Mouse (Mus musculus) lung, postnatal 14 days (tissue): Measurements from ENCODE around the gene Yjefn3.
"Not testable (repeated sequence)": the region's sequence is repeated elsewhere in the genome, so short reads cannot be mapped to it uniquely, and the experiment has no call there.

Source experiments
- DNase-seq: peaks from one replicate; pipeline ENCODE4 v3.0.0; 2021

Gene Yjefn3

GRCm38 (mm10) chr8:69902163-69903062 lies at the start of gene Yjefn3, which contains the start of the genes Tssk6 and Ndufa13:
TSS of gene Yjefn3 (minus strand) at chr8:69902712.
TSS of gene Tssk6 (plus strand) at chr8:69902184.
TSS of gene Ndufa13 (minus strand) at chr8:69902558.
- DNase-seq, result peak; percentile 20

- no peak for DNase-seq
These were observed 47.8 kb upstream of the Yjefn3 start for GRCm38 (mm10) chr8:69950300-69950699.

DNA sequence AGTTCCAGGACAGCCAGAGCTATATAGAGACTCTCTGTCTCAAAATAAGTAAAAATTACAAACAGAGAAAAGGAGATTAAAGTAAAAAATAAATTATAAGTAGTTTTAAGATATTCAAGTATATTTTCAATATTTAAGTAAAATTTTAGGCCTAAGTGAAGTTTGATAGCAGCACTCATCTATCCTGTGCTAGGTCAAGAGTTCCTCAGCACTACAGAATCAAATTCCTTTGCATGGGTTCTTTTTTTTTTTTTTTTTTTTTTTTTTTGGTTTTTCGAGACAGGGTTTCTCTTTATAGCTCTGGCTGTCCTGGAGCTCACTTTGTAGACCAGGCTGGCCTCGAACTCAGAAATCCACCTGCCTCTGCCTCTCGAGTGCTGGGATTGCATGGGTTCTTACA lies 40.0 kb upstream of the Yjefn3 start:
- not testable (repeated sequence) for DNase-seq

DNA sequence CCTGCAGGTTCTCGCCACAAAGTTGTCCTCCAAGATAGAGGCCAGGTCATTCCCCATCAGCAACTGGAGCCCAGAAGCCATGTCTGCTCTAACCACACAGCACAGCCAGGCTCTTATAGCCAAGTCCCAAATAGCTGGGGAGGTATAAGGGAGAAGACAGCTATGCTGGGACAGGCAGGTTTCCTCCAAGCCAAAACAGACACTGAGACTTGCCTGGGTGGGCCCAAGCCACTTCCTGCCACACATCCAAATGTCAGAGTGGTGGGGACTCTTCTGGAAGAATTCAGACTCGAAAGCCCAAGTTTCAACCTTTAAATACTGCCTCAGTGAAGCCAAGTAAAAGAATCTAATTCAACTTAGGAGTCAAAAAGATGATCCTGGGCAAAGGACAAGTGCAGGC lies 37.9 kb upstream of the Yjefn3 start:
- DNase-seq, result no peak

GRCm38 (mm10) chr8:69939633-69940032 lies 37.1 kb upstream of the Yjefn3 start:
- DNase-seq, result no peak

DNA sequence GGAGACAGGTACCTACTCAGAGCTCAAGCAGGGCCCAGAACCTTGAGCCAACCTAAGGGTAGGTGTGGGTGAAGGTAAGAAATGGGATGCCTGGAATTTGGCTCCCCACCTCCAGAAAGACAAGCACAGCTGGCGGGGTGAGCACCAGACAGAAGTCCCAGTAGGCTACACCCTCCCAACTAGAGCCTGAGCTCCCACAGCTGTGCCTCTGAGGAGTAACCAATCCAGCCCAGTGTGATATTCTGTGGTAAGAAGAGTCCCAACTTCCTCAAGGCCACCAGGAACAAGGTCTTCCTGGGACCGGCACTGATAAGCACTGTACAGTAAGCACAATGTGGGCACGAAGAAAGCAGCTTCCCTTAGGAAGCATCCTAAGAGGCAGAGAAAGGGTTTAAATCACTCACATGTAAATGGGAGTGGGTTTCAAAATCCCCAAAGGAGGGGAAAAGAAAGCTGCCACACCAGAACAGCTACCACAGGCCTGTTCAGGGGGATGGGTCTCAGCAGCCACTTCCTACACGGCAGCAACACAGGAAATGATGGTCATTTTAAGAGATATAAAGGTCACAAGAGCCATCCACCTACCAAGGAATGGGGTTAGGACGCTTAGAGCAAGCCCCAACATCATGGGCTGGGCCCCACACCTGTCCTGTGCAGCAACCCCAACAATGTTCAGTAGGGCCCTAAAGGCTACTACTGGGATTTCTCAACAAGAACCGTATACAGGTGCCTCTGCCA lies 35.9 kb upstream of the Yjefn3 start:
- no peak for DNase-seq

DNA sequence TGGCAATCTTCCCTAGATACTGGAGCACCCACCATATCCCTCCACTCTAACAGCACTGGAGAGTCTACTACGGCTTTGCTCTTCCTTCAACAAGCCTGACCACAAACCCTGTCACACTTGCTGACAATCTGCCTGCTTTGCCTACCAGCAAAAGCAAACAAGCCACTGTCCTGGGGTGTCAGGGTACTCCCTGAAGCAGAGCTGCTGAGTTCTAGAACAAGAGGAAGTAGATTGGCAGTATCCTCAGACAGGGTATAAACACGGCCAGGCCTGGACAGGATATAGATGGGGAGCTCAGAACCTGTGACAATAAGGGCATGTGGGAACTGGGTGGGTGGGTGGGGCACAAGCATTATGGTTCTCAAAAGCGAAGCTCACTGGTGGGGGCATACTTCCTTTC lies 35.0 kb upstream of the Yjefn3 start:
- no peak for DNase-seq

- DNase-seq, result peak; percentile 67
These were observed 33.7 kb upstream of the Yjefn3 start for GRCm38 (mm10) chr8:69936050-69936794.

- DNase-seq, result no peak
These were observed 32.9 kb upstream of the Yjefn3 start for GRCm38 (mm10) chr8:69935431-69935830.

DNA sequence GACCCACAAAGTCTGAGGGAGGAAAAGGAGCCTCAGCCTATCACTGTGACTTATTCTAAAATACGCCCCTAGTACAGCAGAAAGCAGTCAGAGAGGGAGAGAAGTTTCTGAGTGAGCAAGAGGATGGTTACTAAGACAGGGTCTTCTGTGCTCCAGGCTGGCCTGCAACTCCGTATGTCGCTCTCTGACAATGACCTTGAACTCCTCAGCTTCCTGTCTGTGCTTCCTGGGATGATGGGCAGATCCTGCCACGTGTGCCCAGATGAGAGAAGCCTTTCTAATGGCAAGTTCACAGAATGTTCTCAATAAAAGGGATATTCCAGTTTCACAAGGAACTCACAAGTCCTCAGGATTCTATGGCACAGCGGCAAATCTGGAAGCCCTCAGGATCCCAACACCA lies 32.1 kb upstream of the Yjefn3 start:
- DNase-seq, result no peak

DNA sequence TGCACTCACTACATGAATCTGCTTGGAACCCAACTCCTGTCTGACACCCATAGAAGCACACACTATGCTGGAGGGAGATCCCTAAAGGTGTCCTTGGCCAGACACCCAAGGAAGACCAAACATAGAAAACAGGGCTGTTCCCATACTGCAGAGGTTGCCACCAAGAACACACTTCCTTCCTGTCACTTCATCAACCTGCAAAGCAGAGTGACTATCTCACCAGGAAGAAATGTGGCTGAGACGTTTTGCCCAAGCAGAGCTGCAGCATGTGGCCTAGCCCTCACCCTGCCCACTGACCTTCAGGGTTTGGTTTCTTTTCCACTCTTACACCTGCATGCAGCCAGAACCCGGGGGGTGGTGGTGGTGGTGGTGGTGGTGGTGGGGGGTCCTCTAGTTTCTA lies 31.3 kb upstream of the Yjefn3 start:
- DNase-seq, result no peak

GRCm38 (mm10) chr8:69926901-69927300 lies 24.4 kb upstream of the Yjefn3 start:
- no peak for DNase-seq

GRCm38 (mm10) chr8:69923986-69924385 lies 21.5 kb upstream of the Yjefn3 start:
- DNase-seq, result no peak

GRCm38 (mm10) chr8:69921141-69921540 lies 18.6 kb upstream of the Yjefn3 start:
- DNase-seq, result no peak

DNA sequence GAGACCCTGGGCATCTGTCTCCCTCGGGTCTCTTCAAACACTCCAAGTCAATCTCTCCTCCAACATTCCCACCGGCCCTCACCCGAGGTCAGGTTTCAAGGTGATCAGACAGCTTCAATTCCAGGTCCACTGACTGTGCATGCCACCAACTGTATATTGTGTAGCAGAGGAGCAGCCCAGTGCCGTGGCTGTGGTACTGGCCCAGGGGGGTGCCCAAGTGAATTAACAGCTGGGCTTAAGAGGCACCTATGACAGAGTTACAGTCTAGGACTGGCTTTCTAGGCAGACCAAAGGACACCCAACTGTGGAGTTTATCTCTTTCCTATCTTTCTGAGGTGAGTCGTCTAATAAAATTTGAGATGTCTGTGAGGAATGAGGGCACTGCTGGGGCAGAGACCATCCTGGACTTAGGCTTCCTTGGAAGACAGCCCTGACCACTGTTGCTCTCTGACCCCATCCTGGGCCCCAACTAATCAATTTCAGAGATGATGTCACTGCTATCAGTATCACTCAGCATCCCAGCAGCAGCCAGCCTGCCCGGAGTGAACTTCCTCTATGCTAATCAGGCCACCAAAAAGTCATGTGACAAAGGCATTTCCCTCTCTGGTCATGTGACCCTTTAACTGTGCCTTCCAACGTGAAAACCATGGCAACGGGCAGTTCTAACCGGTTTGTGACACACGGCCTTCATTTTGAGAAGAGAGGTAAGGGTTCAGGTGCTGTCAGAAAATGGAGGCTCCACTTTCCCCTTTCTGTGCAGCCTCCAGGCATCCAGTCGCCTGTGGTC lies 17.6 kb upstream of the Yjefn3 start:
- DNase-seq, result peak; percentile 55

- peak; percentile 89 for DNase-seq
These were observed 16.5 kb upstream of the Yjefn3 start for GRCm38 (mm10) chr8:69919010-69919409.

- DNase-seq, result no peak
These were observed 16.0 kb upstream of the Yjefn3 start for GRCm38 (mm10) chr8:69918506-69918905.

DNA sequence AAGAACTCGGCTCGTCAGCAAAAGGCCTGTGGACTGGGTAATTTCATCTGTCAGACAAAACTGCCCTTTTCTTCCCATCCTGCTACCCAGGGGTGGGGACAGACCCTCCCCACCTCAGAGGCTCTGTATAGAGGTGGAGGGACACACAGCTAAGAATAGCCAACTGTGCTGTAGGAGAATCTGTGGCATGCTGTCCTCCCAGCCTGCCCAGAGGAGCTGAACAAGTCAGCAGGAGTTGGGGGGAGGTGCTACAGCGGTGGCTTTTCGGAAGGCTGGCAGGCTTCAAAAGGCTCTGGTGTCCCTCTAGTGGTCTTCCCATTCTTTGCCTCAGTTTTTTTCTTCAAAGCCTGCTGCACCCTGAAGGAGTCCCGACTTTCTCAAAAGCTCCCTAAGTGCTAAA lies 13.2 kb upstream of the Yjefn3 start:
- DNase-seq, result no peak

DNA sequence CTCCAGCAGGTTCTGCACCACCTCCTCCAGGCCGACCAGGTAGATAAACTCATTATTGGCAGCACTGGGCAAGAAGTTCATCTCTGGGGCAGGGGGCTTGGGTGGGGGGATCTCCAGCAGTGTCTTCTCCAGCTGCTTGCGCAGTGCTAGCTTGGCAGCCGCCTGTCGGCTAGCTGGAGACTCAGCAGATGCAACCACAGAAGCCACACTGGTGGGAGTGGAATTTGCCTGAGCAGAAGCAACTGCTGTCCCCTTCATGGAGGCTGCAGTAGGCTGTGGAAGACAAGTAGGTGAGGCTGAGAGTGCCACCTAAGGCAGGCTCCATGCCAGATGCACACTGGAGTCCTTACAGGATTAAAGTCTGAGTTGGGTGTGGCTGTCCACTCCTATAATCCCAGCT lies 12.0 kb upstream of the Yjefn3 start:
- no peak for DNase-seq

GRCm38 (mm10) chr8:69912478-69913074 lies 10.1 kb upstream of the Yjefn3 start:
- DNase-seq, result no peak

GRCm38 (mm10) chr8:69911917-69912316 lies 9.4 kb upstream of the Yjefn3 start:
- DNase-seq, result no peak

GRCm38 (mm10) chr8:69907106-69907505 lies 4.6 kb upstream of the Yjefn3 start:
- no peak for DNase-seq
